Mouse (Mus musculus) lung, postnatal 0 days (tissue): Measurements from ENCODE around the gene Piezo1. TPM values are rescaled to one million over a fixed set of nuclear protein-coding genes. Genes with fewer than 3 reads are reported as not detected.
"Not testable (repeated sequence)": the region's sequence is repeated elsewhere in the genome, so short reads cannot be mapped to it uniquely, and the experiment has no call there.

Experiments
- ATAC-seq: fragments of 200-750 bp; cut with Nextera tagmentation; 2 replicates; pipeline ENCODE4 v1.8.0; 2017; ENCODE audit warnings: moderate library complexity
- DNase-seq: peaks from one replicate; pipeline ENCODE4 v3.0.0-alpha.2; 2016; ENCODE audit warnings: low spot score
- H3K27ac ChIP-seq: fragments of 300-500 bp; sonication (generic); 2 replicates; pipeline ENCODE4 v1.5.1; 2014; ENCODE audit warnings: antibody characterized with exemption, mild to moderate bottlenecking, low read length, mixed read lengths
- H3K27me3 ChIP-seq: fragments of 300-500 bp; sonication (generic); replicated peaks from 2 replicates; pipeline ENCODE4 v1.6.1; 2014; ENCODE audit warnings: low read length, mixed read lengths; ENCODE audit not compliant: insufficient read depth
- H3K36me3 ChIP-seq: fragments of 300-500 bp; sonication (generic); 2 replicates; pipeline ENCODE4 v1.6.1; 2014; ENCODE audit warnings: low read length, mixed read lengths; ENCODE audit not compliant: insufficient read depth
- H3K4me1 ChIP-seq: fragments of 300-500 bp; sonication (generic); 2 replicates; pipeline ENCODE4 v1.6.1; 2014; ENCODE audit warnings: antibody characterized with exemption, low read depth, low read length, mixed read lengths; ENCODE audit not compliant: insufficient read depth
- H3K4me2 ChIP-seq: fragments of 300-500 bp; sonication (generic); replicated peaks from 2 replicates; pipeline ENCODE4 v1.6.1; 2014; ENCODE audit warnings: low read depth, mild to moderate bottlenecking, low read length, moderate library complexity, mixed read lengths
- H3K4me3 ChIP-seq: fragments of 300-500 bp; sonication (generic); 2 replicates; pipeline ENCODE4 v1.5.1; 2014; ENCODE audit warnings: low read depth, low read length
- H3K9ac ChIP-seq: fragments of 300-500 bp; sonication (generic); replicated peaks from 2 replicates; pipeline ENCODE4 v1.6.1; 2014; ENCODE audit warnings: low read depth, mild to moderate bottlenecking
- H3K9me3 ChIP-seq: fragments of 300-500 bp; sonication (generic); 2 replicates; pipeline ENCODE4 v1.6.1; 2016; ENCODE audit warnings: low read length, mixed read lengths
- CTCF ChIP-seq: IDR thresholded peaks from 2 replicates; pipeline ENCODE4 v1.5.1; 2016; ENCODE audit warnings: antibody characterized with exemption, mild to moderate bottlenecking
- EP300 ChIP-seq: IDR thresholded peaks from 2 replicates; pipeline ENCODE4 v1.6.1; 2016; ENCODE audit warnings: antibody characterized with exemption, mild to moderate bottlenecking, control low read depth
- WGBS: fragments of 180-500 bp; shearing (Covaris S2); extraction: QIAGEN DNeasy Blood & Tissue Kit; methylation state at CpG from one replicate; pipeline ENCODE4 v1.1.7; 2014; 5-methylcytosine and 5-hydroxymethylcytosine counted together
- polyA plus RNA-seq: library from polyadenylated mRNA; unstranded; fragments of >200 nt; fragmentation: Nextera tagmentation; extraction: Ambion mirVana; gene quantifications from 2 replicates; pipeline ENCODE4 v1.2.1, GENCODE M21; 2015

The Piezo1 gene
- polyA plus RNA-seq, 1 experiment from 2014 or later, result 27.3 TPM

GRCm38 (mm10) chr8:122576648-122577022, 25.5 kb upstream of the Piezo1 start, which contains the start of gene Aprt:
Gene Aprt, minus strand, starts transcription at chr8:122576909.
- 3% methylated on average over 38 of the region's 39 CpGs for WGBS
- Histone ChIP-seq H3K4me3 (peak within 1 kb of the TSS; percentile 61), H3K36me3 (no peaks in the 10 kb centered on the region), H3K9me3 (no peaks in the 10 kb centered on the region), H3K27me3 (no peaks in the 10 kb centered on the region), H3K9ac (peak within 1 kb of the TSS; percentile 63), H3K27ac (peak within 1 kb of the TSS; percentile 68), H3K4me2 (peak within 1 kb of the TSS; percentile 95), H3K4me1 (peaks cover 21% of the 10 kb centered on the region; the same call in 1 of the 2 replicates)
- DNase-seq (peak; percentile 95), ATAC-seq (peak; percentile 94)
- no peak for TF ChIP-seq EP300
- no peak for TF ChIP-seq CTCF

DNA sequence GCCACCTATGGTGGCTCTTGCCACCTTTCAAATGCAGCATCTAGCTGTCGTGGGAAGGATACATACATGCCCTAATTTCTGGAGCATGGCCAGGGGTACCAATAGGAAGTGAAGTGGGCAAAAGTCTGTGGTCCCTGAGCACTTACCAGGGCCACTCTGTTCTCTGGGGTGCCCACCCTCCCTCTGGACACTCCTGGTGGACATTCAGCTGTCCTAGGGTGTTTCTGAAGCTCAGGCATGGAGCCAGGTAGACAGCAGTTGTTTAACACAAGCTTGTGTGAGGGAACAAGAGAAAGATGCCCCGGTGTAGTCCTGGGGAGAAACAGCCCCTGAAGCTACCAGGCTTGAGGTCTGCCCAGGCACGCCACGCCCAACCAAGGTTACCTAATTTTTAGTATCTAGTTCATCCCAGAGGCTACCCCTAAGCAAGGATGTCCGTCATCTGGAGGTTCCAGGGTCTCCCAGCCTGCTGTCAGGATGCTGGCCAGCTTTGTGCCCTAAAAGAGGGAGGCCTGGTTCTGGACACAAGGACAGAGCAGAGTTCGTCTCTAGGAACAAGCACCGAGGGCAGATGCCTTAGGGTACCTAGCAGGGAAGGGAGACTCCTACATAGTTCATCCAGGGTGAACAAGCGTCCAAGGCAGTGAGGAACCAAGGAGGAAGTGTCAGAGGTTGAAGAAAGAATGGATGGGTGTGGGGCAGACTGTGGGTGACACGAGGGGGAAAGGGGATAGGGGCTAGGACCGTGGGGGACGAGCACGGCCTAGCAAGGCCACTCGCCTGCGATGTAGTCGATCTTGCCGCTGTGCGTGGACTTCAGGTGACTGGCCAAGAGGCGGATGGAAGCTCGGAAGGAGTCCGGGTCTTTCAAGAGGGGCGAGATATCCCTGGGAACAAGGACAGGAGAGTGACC, 24.9 kb upstream of the Piezo1 start:
- peak overlapping the region; percentile 68 for H3K27ac ChIP-seq
- DNase-seq (no peak), ATAC-seq (peak; percentile 6)
- peak overlapping the region; percentile 63 for H3K9ac ChIP-seq
- 12% methylated on average over 21 of the region's 21 CpGs for WGBS
- peak overlapping the region; percentile 95 for H3K4me2 ChIP-seq
- H3K27me3 ChIP-seq, result no peaks in the 10 kb centered on the region
- H3K9me3 ChIP-seq, result no peaks in the 10 kb centered on the region
- H3K36me3 ChIP-seq, result no peaks in the 10 kb centered on the region
- TF ChIP-seq EP300, result no peak
- no peak for TF ChIP-seq CTCF
- peak overlapping the region; percentile 61 for H3K4me3 ChIP-seq
- peaks cover 21% of the 10 kb centered on the region; the same call in 1 of the 2 replicates for H3K4me1 ChIP-seq

DNA sequence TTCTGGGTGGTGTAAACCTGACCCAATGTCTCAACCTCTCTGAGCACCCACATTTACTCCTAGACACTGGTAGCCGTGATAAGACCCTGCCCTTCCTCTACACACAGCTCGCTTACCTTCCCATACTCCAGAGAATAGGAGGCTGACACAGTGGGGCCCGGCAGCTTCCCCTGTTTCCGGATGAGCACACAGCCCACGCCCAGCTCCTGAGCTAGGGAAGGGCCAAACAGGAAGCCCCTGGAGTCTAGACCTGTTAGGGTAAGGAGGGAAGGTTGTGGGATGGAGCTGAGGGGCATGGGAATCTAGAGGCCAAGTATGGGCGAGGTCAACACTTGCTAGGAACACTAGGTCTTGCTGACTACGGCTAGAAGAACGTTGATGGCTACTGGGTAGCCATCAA, 24.2 kb upstream of the Piezo1 start:
- DNase-seq, result no peak

GRCm38 (mm10) chr8:122574667-122575251, 23.6 kb upstream of the Piezo1 start:
- H3K27me3 ChIP-seq, result no peaks in the 10 kb centered on the region
- no peaks in the 10 kb centered on the region for H3K36me3 ChIP-seq
- H3K9me3 ChIP-seq, result no peaks in the 10 kb centered on the region
- WGBS, result 35% methylated on average over 10 of the region's 10 CpGs
- TF ChIP-seq EP300 (no peak), CTCF (no peak)
- H3K9ac ChIP-seq, result no peak overlapping the region
- H3K27ac ChIP-seq, result peak overlapping the region; percentile 44
- peaks cover 21% of the 10 kb centered on the region; the same call in 1 of the 2 replicates for H3K4me1 ChIP-seq
- no peak overlapping the region for H3K4me3 ChIP-seq
- ATAC-seq, result no peak
- peak overlapping the region; percentile 95; the same call in 1 of the 2 replicates for H3K4me2 ChIP-seq
- DNase-seq, result no peak

More for the DNA sequence above, 24.2 kb upstream of the Piezo1 start:
- Histone ChIP-seq H3K9ac (no peak overlapping the region), H3K27me3 (no peaks in the 10 kb centered on the region), H3K9me3 (no peaks in the 10 kb centered on the region), H3K27ac (peak overlapping the region; percentile 44), H3K4me1 (peaks cover 21% of the 10 kb centered on the region; the same call in 1 of the 2 replicates), H3K4me3 (no peak overlapping the region), H3K36me3 (no peaks in the 10 kb centered on the region), H3K4me2 (peak overlapping the region; percentile 95)
- no peak for TF ChIP-seq EP300
- no peak for TF ChIP-seq CTCF
- peak; percentile 20 for ATAC-seq
- 37% methylated on average over 8 of the region's 8 CpGs for WGBS

- Histone ChIP-seq H3K9me3 (no peaks in the 10 kb centered on the region), H3K4me2 (no peak overlapping the region), H3K36me3 (no peaks in the 10 kb centered on the region), H3K9ac (no peak overlapping the region), H3K4me3 (no peak overlapping the region), H3K27me3 (no peaks in the 10 kb centered on the region), H3K27ac (no peak overlapping the region), H3K4me1 (peaks cover 21% of the 10 kb centered on the region; the same call in 1 of the 2 replicates)
- no peak for TF ChIP-seq EP300
- ATAC-seq (no peak), DNase-seq (no peak)
- 33% methylated on average over 3 of the region's 3 CpGs for WGBS
Measured at GRCm38 (mm10) chr8:122574264-122574663, 23.1 kb upstream of the Piezo1 start.

DNA sequence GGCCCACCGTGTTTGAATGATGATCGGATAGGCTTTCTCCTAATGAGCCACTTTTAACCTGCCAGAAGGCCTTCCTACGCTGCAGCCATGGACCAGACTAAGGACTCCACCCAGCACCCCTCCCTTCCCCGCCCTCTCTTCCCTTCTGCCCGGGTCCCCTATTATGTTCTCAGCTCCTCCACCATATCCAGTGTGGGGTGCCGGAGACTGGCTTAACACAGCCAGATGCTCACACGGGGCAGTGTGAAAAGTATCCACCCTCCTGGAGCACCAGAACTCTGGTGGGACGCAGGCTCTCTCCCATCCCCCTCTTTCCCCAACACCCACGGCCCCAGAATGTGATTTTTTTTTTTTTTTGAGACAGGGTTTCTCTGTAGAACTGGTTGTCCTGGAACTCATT, 22.4 kb upstream of the Piezo1 start:
- no peaks in the 10 kb centered on the region for H3K36me3 ChIP-seq
- TF ChIP-seq EP300 (no peak), CTCF (no peak)
- H3K27ac ChIP-seq, result no peak overlapping the region
- no peak overlapping the region for H3K4me3 ChIP-seq
- H3K9me3 ChIP-seq, result no peaks in the 10 kb centered on the region
- no peak overlapping the region for H3K4me2 ChIP-seq
- H3K9ac ChIP-seq, result no peak overlapping the region
- no peaks in the 10 kb centered on the region for H3K27me3 ChIP-seq
- ATAC-seq (no peak), DNase-seq (no peak)
- H3K4me1 ChIP-seq, result peaks cover 27% of the 10 kb centered on the region; the same call in 1 of the 2 replicates
- WGBS, result 64% methylated on average over 9 of the region's 9 CpGs

DNA sequence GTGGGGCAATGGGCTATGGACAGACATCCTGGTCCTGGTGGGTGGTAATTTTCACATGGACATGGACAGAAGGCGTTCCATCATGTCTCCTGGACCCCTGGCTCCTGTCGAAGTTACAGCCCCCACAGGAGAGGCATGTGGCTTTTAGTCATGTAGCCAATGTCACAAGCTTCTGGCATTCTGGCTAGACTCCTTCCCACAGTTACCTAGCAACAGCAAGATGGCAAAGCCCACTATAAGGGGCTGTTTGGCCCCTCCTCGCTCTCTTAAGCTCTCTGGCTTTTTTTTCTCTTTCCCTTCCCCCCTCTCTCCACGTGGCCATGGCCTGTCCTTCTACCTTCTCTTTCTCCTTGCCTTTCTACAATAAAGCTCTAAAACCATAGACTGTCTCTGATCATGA, 22.0 kb upstream of the Piezo1 start:
- H3K4me3 ChIP-seq, DNase-seq, H3K27me3 ChIP-seq, H3K36me3 ChIP-seq, H3K9me3 ChIP-seq, ATAC-seq, H3K9ac ChIP-seq, H3K4me2 ChIP-seq, H3K27ac ChIP-seq: not testable (repeated sequence)
- 44% methylated on average over 4 of the region's 4 CpGs for WGBS
- H3K4me1 ChIP-seq, result peaks cover 27% of the 10 kb centered on the region; the same call in 1 of the 2 replicates
